Mouse (Mus musculus): ENCODE measurements around the gene Olfr93. TPM values are rescaled to one million over a fixed set of nuclear protein-coding genes. Genes with fewer than 3 reads are reported as not detected.
"Not testable (repeated sequence)": the region's sequence is repeated elsewhere in the genome, so short reads cannot be mapped to it uniquely, and the experiment has no call there.

Gene Olfr93
- total RNA-seq (2021), result not detected
- long read RNA-seq, experiment 1, result 0 reads
- long read RNA-seq, experiment 2, result 0 reads

- no peak for DNase-seq
These were observed at the start of gene Olfr93 for GRCm38 (mm10) chr17:37161394-37161793. Gene Olfr93, minus strand, starts transcription at chr17:37161494.

- no peak for DNase-seq
These were observed 42.6 kb upstream of the Olfr93 start for GRCm38 (mm10) chr17:37203917-37204236.

- peak; percentile 82 for DNase-seq
These were observed 42.1 kb upstream of the Olfr93 start for GRCm38 (mm10) chr17:37203206-37203916.

GRCm38 (mm10) chr17:37200894-37201293, 39.6 kb upstream of the Olfr93 start, which contains the start of gene Olfr94:
Gene Olfr94, minus strand, starts transcription at chr17:37200994.
- no peak for DNase-seq

GRCm38 (mm10) chr17:37196845-37197724, 35.8 kb upstream of the Olfr93 start:
- peak; percentile 40 for DNase-seq

- peak; percentile 6 for DNase-seq
These were observed 33.5 kb upstream of the Olfr93 start for GRCm38 (mm10) chr17:37194782-37195181.

- no peak for DNase-seq
These were observed 32.4 kb upstream of the Olfr93 start, which contains the start of gene Ubd for GRCm38 (mm10) chr17:37193656-37194055. Gene Ubd, plus strand, starts transcription at chr17:37193892.

GRCm38 (mm10) chr17:37193032-37193431, 31.7 kb upstream of the Olfr93 start:
- no peak for DNase-seq

- peak; percentile 59 for DNase-seq
These were observed 29.4 kb upstream of the Olfr93 start for GRCm38 (mm10) chr17:37190711-37191110.

GRCm38 (mm10) chr17:37185474-37185873, 24.2 kb upstream of the Olfr93 start:
- DNase-seq, result no peak

- DNase-seq, result not testable (repeated sequence)
These were observed 29.9 kb downstream of the Olfr93 start for GRCm38 (mm10) chr17:37131366-37131765.

GRCm38 (mm10) chr17:37119988-37120387, 41.3 kb downstream of the Olfr93 start, which contains the start of gene Olfr92:
Gene Olfr92, minus strand, starts transcription at chr17:37120088.
- DNase-seq, result no peak

GRCm38 (mm10) chr17:37098178-37098577, 63.1 kb downstream of the Olfr93 start, which contains the start of gene Olfr91:
Gene Olfr91, minus strand, starts transcription at chr17:37098278.
- no peak for DNase-seq

GRCm38 (mm10) chr17:37093289-37093688, 68.0 kb downstream of the Olfr93 start:
- DNase-seq, result no peak

GRCm38 (mm10) chr17:37092198-37092597, 69.1 kb downstream of the Olfr93 start:
- DNase-seq, result no peak

Other genes with a start within 250 kb of the Olfr93 start
- under 1 TPM in 1 of 2 experiments, not detected in 1; 0.33 TPM for gene Rnf39, start 218.6 kb downstream of the Olfr93 start, total RNA-seq (2021)
- gene Ppp1r11, start 209.8 kb downstream of the Olfr93 start, total RNA-seq (2021), result 10 to 100 TPM; 58.5 to 62.7 TPM
- 10 to 100 TPM; 34.5 to 40.5 TPM for gene Znrd1, start 202.9 kb downstream of the Olfr93 start, total RNA-seq (2021)
- 10 to 100 TPM; 10.1 to 11.1 TPM for gene Znrd1as, start 202.9 kb downstream of the Olfr93 start, total RNA-seq (2021)
- not detected for gene 2410137M14Rik, start 180.3 kb downstream of the Olfr93 start, total RNA-seq (2021)
- not detected for gene H2-M5, start 172.0 kb downstream of the Olfr93 start, total RNA-seq (2021)
- gene Zfp57, start 160.3 kb downstream of the Olfr93 start, total RNA-seq (2021), result 1 to 10 TPM; 4.0 to 7.7 TPM
- gene Mog, start 138.1 kb downstream of the Olfr93 start, total RNA-seq (2021), result not detected
- 10 to 100 TPM; 22.1 to 40.3 TPM for gene Gabbr1, start 115.5 kb downstream of the Olfr93 start, total RNA-seq (2021)
- gene Olfr90, start 73.0 kb downstream of the Olfr93 start, total RNA-seq (2021), result not detected
- gene Olfr91, start 63.2 kb downstream of the Olfr93 start, total RNA-seq (2021), result not detected
- gene Olfr92, start 41.4 kb downstream of the Olfr93 start, total RNA-seq (2021), result not detected
- under 1 TPM; 0.78 to 0.88 TPM for gene Ubd, start 32.4 kb upstream of the Olfr93 start, total RNA-seq (2021)
- not detected for gene Olfr94, start 39.5 kb upstream of the Olfr93 start, total RNA-seq (2021)
- gene Olfr95, start 51.6 kb upstream of the Olfr93 start, total RNA-seq (2021), result not detected
- not detected for gene Olfr96, start 58.7 kb upstream of the Olfr93 start, total RNA-seq (2021)
- gene Olfr97, start 75.8 kb upstream of the Olfr93 start, total RNA-seq (2021), result not detected
- not detected for gene Olfr98, start 102.3 kb upstream of the Olfr93 start, total RNA-seq (2021)
- gene H2-M3, start 108.7 kb upstream of the Olfr93 start, total RNA-seq (2021), result 1 to 10 TPM; 4.6 to 5.0 TPM
- not detected for gene Olfr99, start 122.0 kb upstream of the Olfr93 start, total RNA-seq (2021)
- not detected for gene Olfr101, start 142.8 kb upstream of the Olfr93 start, total RNA-seq (2021)
- not detected for gene Olfr102, start 155.6 kb upstream of the Olfr93 start, total RNA-seq (2021)
- not detected for gene Olfr103, start 178.2 kb upstream of the Olfr93 start, total RNA-seq (2021)
- gene Olfr104-ps, start 198.1 kb upstream of the Olfr93 start, total RNA-seq (2021), result not detected
- gene Olfr105-ps, start 217.5 kb upstream of the Olfr93 start, total RNA-seq (2021), result not detected
- gene Olfr106-ps, start 228.9 kb upstream of the Olfr93 start, total RNA-seq (2021), result not detected
- not detected for gene Olfr107, start 237.7 kb upstream of the Olfr93 start, total RNA-seq (2021)

Measured in adrenal gland, postnatal 10 days (tissue).